Mouse (Mus musculus) erythroblast, adult 5-6 weeks (primary cell): Measurements from ENCODE around the gene Lyrm2. TPM values are rescaled to one million over a fixed set of nuclear protein-coding genes. Genes with fewer than 3 reads are reported as not detected.

Experiments used
- ATAC-seq: replicated peaks from 2 replicates; pipeline ENCODE4 v1.8.0; 2016; ENCODE audit warnings: moderate number of reproducible peaks, mild to moderate bottlenecking, moderate TSS enrichment, inconsistent platforms; ENCODE audit not compliant: poor library complexity, low FRiP score, severe bottlenecking
- total RNA-seq, 2 experiments: library from RNA; stranded (forward) in 1 of 2; stranded (reverse) in 1 of 2; fragments of 150-400 nt in 1 of 2; fragments of 200-764, 138-1000 nt in 1 of 2; gene quantifications; 2 replicates each; pipeline versions ENCODE4 v1.2.3 to v1.2.4; 2015 to 2017; ENCODE audit warnings: low replicate concordance in 2 of 2

Lyrm2 gene
- total RNA-seq, 2 experiments from 2014 or later = 8.4 to 11.1 TPM

DNA sequence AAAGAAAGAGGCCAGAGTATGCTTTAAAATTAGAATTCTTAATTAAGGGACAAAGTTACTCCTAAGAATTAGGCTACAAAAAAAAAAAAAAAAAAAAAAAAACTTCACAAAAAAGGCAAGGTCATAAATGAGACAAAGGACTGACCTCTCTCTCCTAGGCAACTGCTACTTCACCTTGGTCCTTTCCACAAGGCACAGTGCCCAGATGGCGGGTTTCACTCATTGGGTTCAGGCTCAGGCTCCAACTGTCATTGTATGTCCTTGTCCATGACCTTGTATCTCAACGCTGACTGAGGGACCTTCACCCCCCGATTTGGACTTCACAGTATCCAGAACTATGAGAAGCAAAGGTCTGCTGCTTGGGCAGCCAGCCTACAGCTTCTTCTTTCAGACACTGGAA, 38.3 kb downstream of the Lyrm2 start:
- no peak for ATAC-seq

Other genes starting within 250 kb of the Lyrm2 start
- 2.1 TPM in 1 of 2 replicates, not detected in the other for gene Gja10, start 197.5 kb upstream of the Lyrm2 start, total RNA-seq (2015; ENCODE audit: low replicate concordance)
- not detected in 2 replicates for gene Gja10, start 197.5 kb upstream of the Lyrm2 start, total RNA-seq (2017; ENCODE audit: low replicate concordance)
- 19.0 and 19.6 TPM in 2 replicates for gene Casp8ap2, start 184.8 kb upstream of the Lyrm2 start, total RNA-seq (2015; ENCODE audit: low replicate concordance)
- gene Casp8ap2, start 184.8 kb upstream of the Lyrm2 start, total RNA-seq (2017; ENCODE audit: low replicate concordance) = 18.8 and 26.5 TPM in 2 replicates
- gene Mdn1, start 143.1 kb upstream of the Lyrm2 start, total RNA-seq (2015; ENCODE audit: low replicate concordance) = 12.5 and 13.0 TPM in 2 replicates
- gene Mdn1, start 143.1 kb upstream of the Lyrm2 start, total RNA-seq (2017; ENCODE audit: low replicate concordance) = 4.5 and 10.2 TPM in 2 replicates
- 0.77 TPM in 1 of 2 replicates, not detected in the other for gene Ankrd6, start 150.6 kb downstream of the Lyrm2 start, total RNA-seq (2015; ENCODE audit: low replicate concordance)
- 0.42 and 0.77 TPM in 2 replicates for gene Ankrd6, start 150.6 kb downstream of the Lyrm2 start, total RNA-seq (2017; ENCODE audit: low replicate concordance)
- gene Rragd, start 182.8 kb downstream of the Lyrm2 start, total RNA-seq (2015; ENCODE audit: low replicate concordance) = 3.8 and 7.1 TPM in 2 replicates
- 10.0 and 19.5 TPM in 2 replicates for gene Rragd, start 182.8 kb downstream of the Lyrm2 start, total RNA-seq (2017; ENCODE audit: low replicate concordance)
- 18.6 and 23.4 TPM in 2 replicates for gene Ube2j1, start 231.2 kb downstream of the Lyrm2 start, total RNA-seq (2015; ENCODE audit: low replicate concordance)
- gene Ube2j1, start 231.2 kb downstream of the Lyrm2 start, total RNA-seq (2017; ENCODE audit: low replicate concordance) = 15.5 and 28.6 TPM in 2 replicates